Mouse (Mus musculus): ENCODE data around the gene Pth2r.
A peak's percentile ranks its signal among the peaks of the same experiment; 100 is the strongest.

Gene Pth2r

GRCm38 (mm10) chr1:65281756-65282155 lies at the start of gene Pth2r:
TSS of gene Pth2r (plus strand) at chr1:65282056.
- DNase-seq (ENCODE audit: inconsistent ontology term) = peak; percentile 40

- DNase-seq (ENCODE audit: inconsistent ontology term) = no peak
Measured at GRCm38 (mm10) chr1:65237712-65238111, 44.1 kb upstream of the Pth2r start.

- peak; percentile 67 for DNase-seq (ENCODE audit: inconsistent ontology term)
Measured at GRCm38 (mm10) chr1:65245637-65246036, 36.2 kb upstream of the Pth2r start.

GRCm38 (mm10) chr1:65280461-65280860 lies 1.4 kb upstream of the Pth2r start:
- no peak for DNase-seq (ENCODE audit: inconsistent ontology term)

GRCm38 (mm10) chr1:65282766-65283165 lies 910 bp downstream of the Pth2r start:
- DNase-seq (ENCODE audit: inconsistent ontology term) = peak; percentile 9

- DNase-seq (ENCODE audit: inconsistent ontology term) = no peak
Measured at GRCm38 (mm10) chr1:65308476-65308875, 26.6 kb downstream of the Pth2r start.

GRCm38 (mm10) chr1:65311214-65311933 lies 29.5 kb downstream of the Pth2r start:
- DNase-seq (ENCODE audit: inconsistent ontology term) = peak; percentile 12

GRCm38 (mm10) chr1:65312118-65312517 lies 30.3 kb downstream of the Pth2r start:
- DNase-seq (ENCODE audit: inconsistent ontology term) = peak; percentile 38

GRCm38 (mm10) chr1:65312896-65313295 lies 31.0 kb downstream of the Pth2r start:
- peak; percentile 34 for DNase-seq (ENCODE audit: inconsistent ontology term)

GRCm38 (mm10) chr1:65314054-65315021 lies 32.5 kb downstream of the Pth2r start:
- DNase-seq (ENCODE audit: inconsistent ontology term) = no peak

GRCm38 (mm10) chr1:65315022-65315407 lies 33.2 kb downstream of the Pth2r start:
- no peak for DNase-seq (ENCODE audit: inconsistent ontology term)

- DNase-seq (ENCODE audit: inconsistent ontology term) = no peak
Measured at GRCm38 (mm10) chr1:65334026-65334425, 52.2 kb downstream of the Pth2r start.

- DNase-seq (ENCODE audit: inconsistent ontology term) = no peak
Measured at GRCm38 (mm10) chr1:65337768-65338167, 55.9 kb downstream of the Pth2r start.

- no peak for DNase-seq (ENCODE audit: inconsistent ontology term)
Measured at GRCm38 (mm10) chr1:65340240-65340639, 58.4 kb downstream of the Pth2r start.

GRCm38 (mm10) chr1:65352979-65353378 lies 71.1 kb downstream of the Pth2r start:
- no peak for DNase-seq (ENCODE audit: inconsistent ontology term)

GRCm38 (mm10) chr1:65354153-65354552 lies 72.3 kb downstream of the Pth2r start:
- DNase-seq (ENCODE audit: inconsistent ontology term) = peak; percentile 45

- DNase-seq (ENCODE audit: inconsistent ontology term) = no peak
Measured at GRCm38 (mm10) chr1:65388328-65388727, 106.5 kb downstream of the Pth2r start.

- DNase-seq (ENCODE audit: inconsistent ontology term) = peak; percentile 24
Measured at GRCm38 (mm10) chr1:65389621-65390020, 107.8 kb downstream of the Pth2r start.

- DNase-seq (ENCODE audit: inconsistent ontology term) = peak; percentile 20
Measured at GRCm38 (mm10) chr1:65407441-65407840, 125.6 kb downstream of the Pth2r start.

- DNase-seq (ENCODE audit: inconsistent ontology term) = no peak
Measured at GRCm38 (mm10) chr1:65420909-65421308, 139.1 kb downstream of the Pth2r start.

- DNase-seq (ENCODE audit: inconsistent ontology term) = peak; percentile 81
Measured at GRCm38 (mm10) chr1:65422501-65423010, 140.7 kb downstream of the Pth2r start.

Measured in Muller cell, postnatal 12 days (primary cell).